Comparison of ENCODE assay signal across 7 mouse cellular contexts in the genomic region with DNA sequence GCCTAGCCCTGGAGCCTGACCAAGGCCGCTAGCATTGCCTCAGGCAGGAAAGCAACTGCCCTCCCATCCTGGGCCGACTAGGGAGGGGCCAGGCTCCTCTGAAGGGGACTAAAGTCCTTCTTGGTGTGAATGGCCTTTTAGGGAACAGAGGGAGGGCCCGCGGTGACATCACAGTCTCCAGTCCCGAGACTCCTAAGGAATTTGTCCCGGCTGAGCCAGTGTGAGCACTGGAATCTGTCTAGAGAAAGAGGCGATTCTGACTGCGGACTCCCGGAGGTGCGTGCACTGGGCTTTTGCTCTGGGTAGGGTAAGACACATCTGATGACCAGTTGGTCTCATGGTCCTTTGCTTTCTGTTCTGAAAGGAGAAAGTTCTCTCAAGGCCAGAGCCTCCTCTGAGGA.
DNase-seq lines count a peak whose midpoint lies in the region; ATAC-seq and TF ChIP-seq lines count a peak whose summit lies in the region.

No protein-coding gene starts in this region.

- ATAC-seq in hindbrain, embryonic 15.5 days (ENCODE audit: low FRiP score, low read depth) = peak; percentile 73
- ATAC-seq in neural tube, embryonic 12.5 days (ENCODE audit: low FRiP score, low read depth) = peak; percentile 79

- peak; percentile 86 for DNase-seq in R1 (ENCODE audit: low read depth, low spot score)
- peak; percentile 81 for DNase-seq in brain, embryonic 14.5 days (ENCODE audit: low read depth)
- DNase-seq in gastrocnemius, adult 2 months = peak; percentile 91
- DNase-seq in liver, adult 2 months (ENCODE audit: extremely low read depth, low read depth, low spot score) = peak; percentile 57
- DNase-seq in urinary bladder, postnatal 36 days (ENCODE audit: low spot score in 2 of 2) = peak; percentile 32 to 79

- H3K27me3 ChIP-seq in hindbrain, embryonic 15.5 days = 0 out of 2 replicates have a peak, but pooled peaks cover 2% of the 10 kb centered on the region
- no peaks in the 10 kb centered on the region for H3K27me3 ChIP-seq in liver, adult 2 months (ENCODE audit: control insufficient read depth, insufficient read depth, low read length)
- no peaks in the 10 kb centered on the region for H3K27me3 ChIP-seq in neural tube, embryonic 12.5 days (replicated peaks)

- H3K36me3 ChIP-seq in hindbrain, embryonic 15.5 days = no peaks in the 10 kb centered on the region
- no peaks in the 10 kb centered on the region for H3K36me3 ChIP-seq in liver, adult 2 months (ENCODE audit: control insufficient read depth, insufficient read depth, low read length)
- 0 out of 2 replicates have a peak, but pooled peaks cover under 1% of the 10 kb centered on the region for H3K36me3 ChIP-seq in neural tube, embryonic 12.5 days

- 12% methylated on average over 10 of the region's 10 CpGs for WGBS in hindbrain, embryonic 15.5 days
- 32% methylated on average over 10 of the region's 10 CpGs for WGBS in liver, adult 2 months
- under 1% methylated on average over 10 of the region's 10 CpGs for whole genome bisulfite sequencing in neural tube, embryonic 12.5 days

- H3K79me2 ChIP-seq in liver, adult 2 months (ENCODE audit: control insufficient read depth, insufficient read depth, low read length) = no peaks in the 10 kb centered on the region; the same call in 1 of the 2 replicates

- intact Hi-C loops in gastrocnemius, adult 2 months (cut with DNase I) = loop anchor here (5.0 kb wide), 1 partner anchor 63 kb away; no protein-coding TSS in a partner anchor

- peak overlapping the region; percentile 92 for H3K27ac ChIP-seq in gastrocnemius, adult 2 months
- H3K27ac ChIP-seq in hindbrain, embryonic 15.5 days (replicated peaks) = peak overlapping the region; percentile 71
- H3K27ac ChIP-seq in liver, adult 2 months (replicated peaks; ENCODE audit: insufficient read depth, low read depth, low read length) = peak overlapping the region; percentile 70
- peak overlapping the region; percentile 68; the same call in 1 of the 2 replicates for H3K27ac ChIP-seq in neural tube, embryonic 12.5 days

- peaks cover 25% of the 10 kb centered on the region for H3K4me1 ChIP-seq in hindbrain, embryonic 15.5 days (replicated peaks)
- peaks cover 2% of the 10 kb centered on the region for H3K4me1 ChIP-seq in liver, adult 2 months (ENCODE audit: control insufficient read depth, insufficient read depth, low read length)
- peaks cover 36% of the 10 kb centered on the region for H3K4me1 ChIP-seq in neural tube, embryonic 12.5 days

- peak overlapping the region; percentile 73 for H3K4me3 ChIP-seq in gastrocnemius, adult 2 months
- peak overlapping the region; percentile 27 for H3K4me3 ChIP-seq in hindbrain, embryonic 15.5 days
- H3K4me3 ChIP-seq in liver, adult 2 months (ENCODE audit: insufficient read depth, low read depth, low read length) = peak overlapping the region; percentile 24
- H3K4me3 ChIP-seq in neural tube, embryonic 12.5 days = peak overlapping the region; percentile 26

- no peak for TF ChIP-seq POLR2A in brain, embryonic 14.5 days (IDR thresholded peaks at IDR 0.05; ENCODE audit: borderline replicate concordance, extremely low read depth, insufficient read depth, insufficient read length, poor library complexity, severe bottlenecking)
- 0 out of 2 replicates have a peak, but pooled peaks have one; percentile 28 for TF ChIP-seq POLR2A in liver, adult 2 months (IDR thresholded peaks at IDR 0.05; ENCODE audit: extremely low read depth, insufficient read depth, low read length)

- 0 out of 2 replicates have a peak overlapping the region, but pooled peaks have one; percentile 4 for H3K9ac ChIP-seq in hindbrain, embryonic 15.5 days
- peak overlapping the region; percentile 54 for H3K9ac ChIP-seq in liver, adult 2 months (ENCODE audit: low read depth, low read length)
- H3K9ac ChIP-seq in neural tube, embryonic 12.5 days = peak overlapping the region; percentile 49

- H3K4me2 ChIP-seq in hindbrain, embryonic 15.5 days = peak overlapping the region; percentile 42
- H3K4me2 ChIP-seq in neural tube, embryonic 12.5 days (replicated peaks) = peak overlapping the region; percentile 53

- no peaks in the 10 kb centered on the region for H3K9me3 ChIP-seq in hindbrain, embryonic 15.5 days
- no peaks in the 10 kb centered on the region for H3K9me3 ChIP-seq in neural tube, embryonic 12.5 days

- no peak for TF ChIP-seq CTCF in brain, embryonic 14.5 days (IDR thresholded peaks at IDR 0.05; ENCODE audit: borderline replicate concordance, extremely low read depth, insufficient read depth, insufficient read length)
- TF ChIP-seq CTCF in gastrocnemius, adult 2 months (IDR thresholded peaks at IDR 0.05) = no peak
- TF ChIP-seq CTCF in liver, adult 2 months (IDR thresholded peaks at IDR 0.05; ENCODE audit: low read depth, low read length) = no peak

Comparison
In these comparisons a context has a peak if more than half of its experiments do, and no peak if none do; other contexts are left out.
1. Peak in every context shown above with its lines: DNase-seq, ATAC-seq, H3K4me3 ChIP-seq and H3K27ac ChIP-seq.
2. H3K9ac ChIP-seq: peak in every context shown above with its lines; median percentile 54 in liver, adult 2 months; 49 in neural tube, embryonic 12.5 days; 4 in hindbrain, embryonic 15.5 days.